Mouse (Mus musculus) hindbrain, embryonic 13.5 days (tissue): ENCODE data around the gene Olfr657. TPM values are rescaled to one million over a fixed set of nuclear protein-coding genes. Genes with fewer than 3 reads are reported as not detected.

ENCODE experiments used
- ATAC-seq: fragments of 200-750 bp; cut with Nextera tagmentation; 2 replicates; pipeline ENCODE4 v1.8.0; 2017; ENCODE audit warnings: moderate TSS enrichment; ENCODE audit not compliant: low FRiP score
- H3K27ac ChIP-seq: fragments of 300-500 bp; sonication (generic); 2 replicates; pipeline ENCODE4 v1.5.1; 2015; ENCODE audit warnings: inconsistent platforms, mild to moderate bottlenecking, moderate library complexity
- H3K27me3 ChIP-seq: fragments of 300-500 bp; sonication (generic); 2 replicates; pipeline ENCODE4 v1.6.1; 2015; ENCODE audit warnings: mild to moderate bottlenecking, inconsistent platforms
- H3K36me3 ChIP-seq: fragments of 300-500 bp; sonication (generic); 2 replicates; pipeline ENCODE4 v1.6.1; 2015; ENCODE audit warnings: mild to moderate bottlenecking, inconsistent platforms
- H3K4me1 ChIP-seq: fragments of 300-500 bp; sonication (generic); replicated peaks from 2 replicates; pipeline ENCODE4 v1.6.1; 2015; ENCODE audit warnings: inconsistent platforms
- H3K4me2 ChIP-seq: fragments of 300-500 bp; sonication (generic); 2 replicates; pipeline ENCODE4 v1.6.1; 2015; ENCODE audit warnings: inconsistent platforms, mild to moderate bottlenecking, moderate library complexity
- H3K4me3 ChIP-seq: fragments of 300-500 bp; sonication (generic); 2 replicates; pipeline ENCODE4 v1.5.1; 2015; ENCODE audit warnings: mild to moderate bottlenecking, inconsistent platforms
- H3K9ac ChIP-seq: fragments of 300-500 bp; sonication (generic); 2 replicates; pipeline ENCODE4 v1.6.1; 2015; ENCODE audit warnings: mild to moderate bottlenecking, inconsistent platforms
- H3K9me3 ChIP-seq: fragments of 300-500 bp; sonication (generic); 2 replicates; pipeline ENCODE4 v1.6.1; 2016; ENCODE audit warnings: inconsistent platforms
- WGBS: fragments of 180-500 bp; shearing (Covaris S2); methylation state at CpG from one replicate; pipeline ENCODE4 v1.1.7; 2015; 5-methylcytosine and 5-hydroxymethylcytosine counted together
- polyA plus RNA-seq: library from polyadenylated mRNA; unstranded; fragments of >200 nt; fragmentation: Nextera tagmentation; extraction: Ambion mirVana; gene quantifications from 2 replicates; pipeline ENCODE4 v1.2.1, GENCODE M21; 2015

The Olfr657 gene
- not detected in 2 replicates for polyA plus RNA-seq

- Histone ChIP-seq H3K36me3 (no peaks in the 10 kb centered on the region), H3K4me3 (no peak within 1 kb of the TSS), H3K27me3 (no peaks in the 10 kb centered on the region), H3K9ac (no peak within 1 kb of the TSS), H3K4me1 (no peaks in the 10 kb centered on the region), H3K27ac (no peak within 1 kb of the TSS), H3K4me2 (no peak within 1 kb of the TSS), H3K9me3 (no peaks in the 10 kb centered on the region)
- ATAC-seq: no peak
Measured at GRCm38 (mm10) chr7:104624494-104624893, at the start of gene Olfr657. Gene Olfr657, plus strand, starts transcription at chr7:104624794.

- H3K4me2 ChIP-seq: no peak within 1 kb of the TSS
- no peak within 1 kb of the TSS for H3K9ac ChIP-seq
- H3K4me1 ChIP-seq: no peaks in the 10 kb centered on the region
- H3K9me3 ChIP-seq: no peaks in the 10 kb centered on the region
- no peaks in the 10 kb centered on the region for H3K27me3 ChIP-seq
- no peak within 1 kb of the TSS for H3K4me3 ChIP-seq
- ATAC-seq: no peak
- 79% methylated on average over 2 of the region's 2 CpGs for WGBS
- H3K27ac ChIP-seq: no peak within 1 kb of the TSS
- H3K36me3 ChIP-seq: no peaks in the 10 kb centered on the region
Measured at GRCm38 (mm10) chr7:104577014-104577413, 47.6 kb upstream of the Olfr657 start, which contains the start of gene Olfr653. Gene Olfr653, plus strand, starts transcription at chr7:104577314.

- H3K4me2 ChIP-seq: no peak overlapping the region
- WGBS: 92% methylated on average over 4 of the region's 4 CpGs
- H3K9ac ChIP-seq: no peak overlapping the region
- no peak for ATAC-seq
- no peaks in the 10 kb centered on the region for H3K27me3 ChIP-seq
- H3K9me3 ChIP-seq: no peaks in the 10 kb centered on the region
- no peak overlapping the region for H3K4me3 ChIP-seq
- H3K27ac ChIP-seq: no peak overlapping the region
- H3K4me1 ChIP-seq: no peaks in the 10 kb centered on the region
- no peaks in the 10 kb centered on the region for H3K36me3 ChIP-seq
Measured at GRCm38 (mm10) chr7:104580846-104581245, 43.7 kb upstream of the Olfr657 start.

- Histone ChIP-seq H3K27me3 (no peaks in the 10 kb centered on the region), H3K36me3 (no peaks in the 10 kb centered on the region), H3K27ac (no peak overlapping the region), H3K4me3 (no peak overlapping the region), H3K4me2 (no peak overlapping the region), H3K4me1 (no peaks in the 10 kb centered on the region), H3K9ac (no peak overlapping the region), H3K9me3 (no peaks in the 10 kb centered on the region)
- WGBS: 88% methylated on average over 4 of the region's 4 CpGs
- no peak for ATAC-seq
Measured at GRCm38 (mm10) chr7:104581429-104581828, 43.2 kb upstream of the Olfr657 start.

- Histone ChIP-seq H3K4me1 (no peaks in the 10 kb centered on the region), H3K4me2 (no peak within 1 kb of the TSS), H3K27ac (no peak within 1 kb of the TSS), H3K27me3 (no peaks in the 10 kb centered on the region), H3K36me3 (no peaks in the 10 kb centered on the region), H3K9ac (no peak within 1 kb of the TSS), H3K4me3 (no peak within 1 kb of the TSS), H3K9me3 (no peaks in the 10 kb centered on the region)
- WGBS: 90% methylated on average over 4 of the region's 4 CpGs
- no peak for ATAC-seq
Measured at GRCm38 (mm10) chr7:104586725-104587124, 37.9 kb upstream of the Olfr657 start, which contains the start of gene Olfr654. Gene Olfr654, plus strand, starts transcription at chr7:104587025.

GRCm38 (mm10) chr7:104588274-104588673 lies 36.3 kb upstream of the Olfr657 start:
- no peaks in the 10 kb centered on the region for H3K4me1 ChIP-seq
- H3K27ac ChIP-seq: no peak overlapping the region
- no peaks in the 10 kb centered on the region for H3K9me3 ChIP-seq
- H3K4me3 ChIP-seq: no peak overlapping the region
- no peaks in the 10 kb centered on the region for H3K36me3 ChIP-seq
- no peak overlapping the region for H3K4me2 ChIP-seq
- ATAC-seq: no peak
- no peaks in the 10 kb centered on the region for H3K27me3 ChIP-seq
- 90% methylated on average over 5 of the region's 5 CpGs for WGBS
- H3K9ac ChIP-seq: no peak overlapping the region

GRCm38 (mm10) chr7:104601679-104602078 lies 22.9 kb upstream of the Olfr657 start, which contains the start of gene Olfr655:
Gene Olfr655, minus strand, starts transcription at chr7:104601779.
- ATAC-seq: no peak
- no peak within 1 kb of the TSS for H3K27ac ChIP-seq
- WGBS: 95% methylated on average over 2 of the region's 2 CpGs

GRCm38 (mm10) chr7:104603173-104603572 lies 21.4 kb upstream of the Olfr657 start:
- Histone ChIP-seq H3K4me2 (no peak overlapping the region), H3K27me3 (no peaks in the 10 kb centered on the region), H3K4me3 (no peak overlapping the region), H3K36me3 (no peaks in the 10 kb centered on the region), H3K9ac (no peak overlapping the region), H3K4me1 (no peaks in the 10 kb centered on the region), H3K27ac (no peak overlapping the region), H3K9me3 (no peaks in the 10 kb centered on the region)
- no peak for ATAC-seq
- 1% methylated on average over 3 of the region's 3 CpGs for WGBS

More at GRCm38 (mm10) chr7:104601679-104602078, 22.9 kb upstream of the Olfr657 start, which contains the start of gene Olfr655:
- H3K4me3 ChIP-seq: no peak within 1 kb of the TSS
- no peak within 1 kb of the TSS for H3K4me2 ChIP-seq
- no peaks in the 10 kb centered on the region for H3K27me3 ChIP-seq
- no peaks in the 10 kb centered on the region for H3K4me1 ChIP-seq
- no peak within 1 kb of the TSS for H3K9ac ChIP-seq
- no peaks in the 10 kb centered on the region for H3K36me3 ChIP-seq
- no peaks in the 10 kb centered on the region for H3K9me3 ChIP-seq

GRCm38 (mm10) chr7:104604727-104605126 lies 19.9 kb upstream of the Olfr657 start:
- H3K9ac ChIP-seq: no peak overlapping the region
- no peaks in the 10 kb centered on the region for H3K27me3 ChIP-seq
- no peak overlapping the region for H3K4me3 ChIP-seq
- H3K27ac ChIP-seq: no peak overlapping the region
- no peaks in the 10 kb centered on the region for H3K9me3 ChIP-seq
- no peak for ATAC-seq
- no peaks in the 10 kb centered on the region for H3K4me1 ChIP-seq
- H3K36me3 ChIP-seq: no peaks in the 10 kb centered on the region
- no peak overlapping the region for H3K4me2 ChIP-seq

- no peak for ATAC-seq
Measured at GRCm38 (mm10) chr7:104613655-104614054, 10.9 kb upstream of the Olfr657 start, which contains the start of gene Olfr656. Gene Olfr656, plus strand, starts transcription at chr7:104613955.

GRCm38 (mm10) chr7:104646841-104647482 lies 22.4 kb downstream of the Olfr657 start, which contains the start of gene Olfr658:
Gene Olfr658, minus strand, starts transcription at chr7:104647305.
- Histone ChIP-seq H3K27ac (no peak within 1 kb of the TSS), H3K36me3 (no peaks in the 10 kb centered on the region), H3K27me3 (no peaks in the 10 kb centered on the region), H3K4me3 (peak within 1 kb of the TSS; percentile 31), H3K4me2 (peak within 1 kb of the TSS; percentile 53), H3K9me3 (no peaks in the 10 kb centered on the region), H3K4me1 (no peaks in the 10 kb centered on the region; the same call in 1 of the 2 replicates), H3K9ac (no peak within 1 kb of the TSS)
- 23% methylated on average over 21 of the region's 22 CpGs for WGBS
- peak; percentile 95 for ATAC-seq

More at GRCm38 (mm10) chr7:104613655-104614054, 10.9 kb upstream of the Olfr657 start, which contains the start of gene Olfr656:
- H3K9me3 ChIP-seq: no peaks in the 10 kb centered on the region
- H3K4me3 ChIP-seq: no peak within 1 kb of the TSS
- 79% methylated on average over 4 of the region's 4 CpGs for WGBS
- H3K9ac ChIP-seq: no peak within 1 kb of the TSS
- no peak within 1 kb of the TSS for H3K4me2 ChIP-seq
- H3K27ac ChIP-seq: no peak within 1 kb of the TSS
- no peaks in the 10 kb centered on the region for H3K36me3 ChIP-seq
- H3K27me3 ChIP-seq: no peaks in the 10 kb centered on the region
- no peaks in the 10 kb centered on the region for H3K4me1 ChIP-seq

GRCm38 (mm10) chr7:104666453-104666852 lies 41.9 kb downstream of the Olfr657 start, which contains the start of gene Olfr659:
Gene Olfr659, plus strand, starts transcription at chr7:104666753.
- no peak within 1 kb of the TSS for H3K27ac ChIP-seq
- H3K9me3 ChIP-seq: no peaks in the 10 kb centered on the region
- H3K4me3 ChIP-seq: no peak within 1 kb of the TSS
- H3K9ac ChIP-seq: no peak within 1 kb of the TSS
- no peaks in the 10 kb centered on the region for H3K27me3 ChIP-seq
- no peak within 1 kb of the TSS for H3K4me2 ChIP-seq
- H3K4me1 ChIP-seq: no peaks in the 10 kb centered on the region
- no peaks in the 10 kb centered on the region for H3K36me3 ChIP-seq
- 89% methylated on average over 3 of the region's 3 CpGs for WGBS
- no peak for ATAC-seq

GRCm38 (mm10) chr7:104686201-104686600 lies 61.6 kb downstream of the Olfr657 start, which contains the start of gene Olfr661:
Gene Olfr661, plus strand, starts transcription at chr7:104686501.
- ATAC-seq: no peak
- Histone ChIP-seq H3K27me3 (no peaks in the 10 kb centered on the region), H3K9me3 (no peaks in the 10 kb centered on the region), H3K27ac (no peak within 1 kb of the TSS), H3K36me3 (no peaks in the 10 kb centered on the region), H3K9ac (no peak within 1 kb of the TSS), H3K4me3 (no peak within 1 kb of the TSS), H3K4me1 (no peaks in the 10 kb centered on the region), H3K4me2 (no peak within 1 kb of the TSS)
- 96% methylated on average over 2 of the region's 2 CpGs for WGBS
